Mouse (Mus musculus) right cerebral cortex, adult 2 months (tissue): ENCODE results near the gene Mrpl51.
A peak's percentile ranks its signal among the peaks of the same experiment; 100 is the strongest.

Experiments used
- DNase-seq, 2 experiments: peaks; one replicate each; pipeline ENCODE4 v3.0.0; 2021 to 2022; ENCODE audit warnings: low spot score in 2 of 2

The Mrpl51 gene

GRCm38 (mm10) chr6:125192016-125192714 is 564 bp downstream of the Mrpl51 start:
- peak; percentile 91 to 92 for DNase-seq

GRCm38 (mm10) chr6:125192841-125193240 is 1.2 kb downstream of the Mrpl51 start:
- no peak for DNase-seq

GRCm38 (mm10) chr6:125193390-125193789 is 1.8 kb downstream of the Mrpl51 start:
- DNase-seq, result no peak

- DNase-seq, result no peak
Observed at GRCm38 (mm10) chr6:125195541-125196075, 4.0 kb downstream of the Mrpl51 start.

GRCm38 (mm10) chr6:125196301-125196700 is 4.7 kb downstream of the Mrpl51 start:
- DNase-seq, result no peak

GRCm38 (mm10) chr6:125197166-125197565 is 5.6 kb downstream of the Mrpl51 start:
- DNase-seq, result no peak

GRCm38 (mm10) chr6:125210436-125210835 is 18.8 kb downstream of the Mrpl51 start:
- DNase-seq, result no peak

- no peak for DNase-seq
Observed at GRCm38 (mm10) chr6:125212621-125213020, 21.0 kb downstream of the Mrpl51 start.

GRCm38 (mm10) chr6:125213129-125213528 is 21.5 kb downstream of the Mrpl51 start:
- no peak for DNase-seq

GRCm38 (mm10) chr6:125213715-125214114 is 22.1 kb downstream of the Mrpl51 start:
- no peak for DNase-seq

GRCm38 (mm10) chr6:125215148-125215954 is 23.8 kb downstream of the Mrpl51 start, which contains the start of gene Vamp1:
Vamp1 (plus strand) TSS chr6:125215551.
- peak; percentile 96 to 98 for DNase-seq

GRCm38 (mm10) chr6:125216898-125217297 is 25.3 kb downstream of the Mrpl51 start:
- no peak for DNase-seq

- no peak for DNase-seq
Observed at GRCm38 (mm10) chr6:125217899-125218298, 26.3 kb downstream of the Mrpl51 start.

- DNase-seq, result peak; percentile 74 to 76
Observed at GRCm38 (mm10) chr6:125218963-125219362, 27.4 kb downstream of the Mrpl51 start.

GRCm38 (mm10) chr6:125221115-125221745 is 29.6 kb downstream of the Mrpl51 start:
- DNase-seq, result no peak

- DNase-seq, result no peak
Observed at GRCm38 (mm10) chr6:125222146-125222545, 30.5 kb downstream of the Mrpl51 start.

- DNase-seq, result no peak
Observed at GRCm38 (mm10) chr6:125222577-125222976, 31.0 kb downstream of the Mrpl51 start.

- peak; percentile 33 to 63 for DNase-seq
Observed at GRCm38 (mm10) chr6:125225518-125226115, 34.0 kb downstream of the Mrpl51 start.

GRCm38 (mm10) chr6:125230571-125230970 is 39.0 kb downstream of the Mrpl51 start:
- no peak for DNase-seq

GRCm38 (mm10) chr6:125231117-125232044 is 39.8 kb downstream of the Mrpl51 start, which contains the start of gene Tapbpl:
Tapbpl (minus strand) TSS chr6:125231860.
- peak; percentile 41 to 43 for DNase-seq

GRCm38 (mm10) chr6:125232045-125232437 is 40.4 kb downstream of the Mrpl51 start:
- DNase-seq, result no peak
